Mouse (Mus musculus) ZHBTc4 (cell line): ENCODE data around the gene Ppp1r12b.

ENCODE experiments used
- DNase-seq: peaks from one replicate; pipeline ENCODE4 v3.0.0-alpha.2; 2011; ENCODE audit warnings: low read depth, low spot score

The Ppp1r12b gene

DNA sequence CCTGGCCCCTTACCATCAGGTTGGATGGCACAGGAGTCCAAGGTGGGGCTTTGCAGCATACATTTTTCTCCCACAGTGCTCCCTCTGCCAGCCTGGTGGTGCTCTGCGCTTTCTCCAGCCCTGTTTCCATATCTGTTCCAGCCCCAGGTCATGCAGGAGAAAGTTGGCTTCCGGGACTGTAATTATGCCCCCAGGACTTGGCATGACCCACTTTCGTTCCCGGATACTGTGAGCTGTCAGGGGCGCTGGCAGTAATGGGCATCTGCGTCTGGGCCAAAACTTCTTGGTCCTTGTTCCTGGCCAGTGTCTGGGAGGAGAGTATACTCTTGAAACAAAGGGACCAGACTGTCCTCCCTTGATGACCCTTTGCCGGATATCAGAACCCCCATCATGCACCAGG lies 232.9 kb downstream of the Ppp1r12b start:
- no peak for DNase-seq

DNA sequence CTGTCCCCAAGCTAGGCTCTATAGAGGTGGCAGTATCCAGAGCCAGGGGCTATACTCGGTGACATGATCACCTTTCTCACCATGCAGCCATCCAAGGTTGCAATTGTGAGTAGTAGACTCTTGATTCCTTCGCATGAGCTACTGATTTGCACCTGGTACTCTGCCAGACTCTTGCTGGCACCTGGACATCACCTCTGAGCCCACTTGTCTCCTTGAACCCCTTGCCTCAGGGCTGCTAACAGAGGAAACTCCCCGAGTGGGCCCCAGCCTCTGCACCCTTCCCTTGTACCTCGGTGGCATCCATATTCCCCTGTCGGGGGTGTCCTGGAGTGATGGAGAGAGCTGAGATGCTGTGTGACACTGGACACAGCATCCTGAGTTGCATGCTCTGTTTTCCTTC lies 234.3 kb downstream of the Ppp1r12b start:
- no peak for DNase-seq

DNA sequence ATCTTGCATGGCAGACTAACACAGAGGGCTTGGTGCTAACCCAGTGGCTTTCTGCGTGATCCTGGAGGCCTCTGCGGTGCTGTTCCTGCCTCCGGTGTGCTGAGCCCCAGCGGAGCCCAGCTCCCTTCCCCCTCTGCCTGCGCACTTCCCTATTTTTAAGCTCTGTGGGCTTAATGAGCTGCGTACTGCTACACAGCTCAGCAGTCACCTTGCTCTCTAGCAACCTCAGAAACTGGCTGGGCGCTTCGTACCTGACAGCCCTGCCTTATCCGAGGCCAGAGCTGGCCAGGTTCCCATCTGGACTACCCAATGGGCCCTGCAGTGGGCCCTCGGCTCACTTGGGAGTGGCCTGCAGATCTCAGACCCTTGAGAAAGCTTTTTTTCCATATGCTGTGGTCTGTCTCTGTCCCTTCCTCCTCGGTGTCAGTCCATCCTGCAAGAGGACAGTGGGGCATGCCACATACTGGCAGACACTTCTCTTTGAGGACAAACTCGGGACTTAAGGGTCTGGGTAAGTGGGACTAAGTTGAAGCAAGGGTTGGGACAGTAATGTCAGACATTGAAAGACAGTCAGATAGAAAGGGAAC lies 235.9 kb downstream of the Ppp1r12b start:
- no peak for DNase-seq

DNA sequence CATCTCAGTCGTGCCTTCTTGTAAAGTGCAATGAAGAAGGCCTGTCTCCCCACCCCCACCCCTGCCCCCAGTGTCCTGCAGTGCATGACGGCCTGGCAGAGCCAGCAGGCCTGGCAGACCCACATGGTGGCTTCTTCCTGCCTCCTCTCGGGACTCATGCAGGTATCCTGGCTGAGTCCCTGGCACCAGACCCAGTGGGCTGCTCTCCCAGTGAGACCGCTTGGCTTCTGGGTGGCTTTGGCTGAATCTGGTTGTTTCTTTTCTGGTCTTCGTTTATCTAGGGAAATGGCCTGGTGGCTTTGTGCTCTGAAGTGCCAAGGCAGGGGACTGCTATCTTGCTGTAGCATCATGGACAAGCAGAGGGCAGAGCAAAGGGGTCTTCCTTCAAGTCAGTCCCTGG lies 240.7 kb downstream of the Ppp1r12b start:
- DNase-seq, result no peak

DNA sequence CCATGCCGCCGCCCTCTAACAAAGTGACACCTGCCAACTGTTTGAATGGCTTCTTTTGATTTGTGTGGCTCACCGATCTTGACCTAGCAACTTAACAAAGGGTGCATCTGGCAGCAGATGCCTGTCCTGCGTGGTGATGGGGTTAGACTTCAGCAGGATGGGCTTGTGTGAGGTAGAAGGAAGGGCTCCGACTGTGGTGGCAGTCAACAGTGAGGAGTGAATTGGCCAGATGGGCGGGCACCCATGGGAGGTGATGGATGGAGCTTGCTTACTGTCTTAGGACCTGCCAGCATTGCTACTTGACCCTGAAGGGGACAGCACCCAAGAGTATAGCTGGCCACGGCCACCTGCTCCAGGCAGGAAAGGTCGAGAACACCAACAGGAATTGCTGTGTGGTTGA lies 241.6 kb downstream of the Ppp1r12b start:
- DNase-seq, result no peak

DNA sequence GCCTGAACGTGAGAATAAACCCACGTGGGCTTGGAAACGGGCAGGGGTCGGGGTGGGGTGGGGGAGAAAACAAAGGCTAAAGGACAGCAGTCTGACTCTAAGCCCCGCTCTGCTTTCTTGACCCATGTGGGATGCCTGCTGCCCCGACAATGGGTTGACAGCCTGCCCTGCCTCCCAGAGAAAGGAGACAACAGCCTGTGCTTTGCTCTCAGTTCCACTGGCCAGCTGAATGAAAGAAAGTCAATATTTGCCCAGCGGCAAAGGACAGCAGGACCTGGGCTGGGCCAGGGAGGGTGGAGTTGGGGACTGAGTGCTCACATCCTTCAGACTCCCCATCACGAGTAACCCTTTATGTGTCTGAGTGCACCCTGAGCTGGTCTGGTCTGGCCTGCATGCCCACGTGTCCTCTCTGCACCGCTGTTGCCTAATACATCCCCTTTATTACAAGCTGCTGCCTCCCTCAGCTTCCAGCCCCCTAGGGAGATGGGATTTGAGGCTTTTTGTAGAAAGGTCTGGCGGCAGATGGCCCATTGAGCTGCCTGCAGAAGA lies 242.2 kb downstream of the Ppp1r12b start:
- DNase-seq, result no peak

DNA sequence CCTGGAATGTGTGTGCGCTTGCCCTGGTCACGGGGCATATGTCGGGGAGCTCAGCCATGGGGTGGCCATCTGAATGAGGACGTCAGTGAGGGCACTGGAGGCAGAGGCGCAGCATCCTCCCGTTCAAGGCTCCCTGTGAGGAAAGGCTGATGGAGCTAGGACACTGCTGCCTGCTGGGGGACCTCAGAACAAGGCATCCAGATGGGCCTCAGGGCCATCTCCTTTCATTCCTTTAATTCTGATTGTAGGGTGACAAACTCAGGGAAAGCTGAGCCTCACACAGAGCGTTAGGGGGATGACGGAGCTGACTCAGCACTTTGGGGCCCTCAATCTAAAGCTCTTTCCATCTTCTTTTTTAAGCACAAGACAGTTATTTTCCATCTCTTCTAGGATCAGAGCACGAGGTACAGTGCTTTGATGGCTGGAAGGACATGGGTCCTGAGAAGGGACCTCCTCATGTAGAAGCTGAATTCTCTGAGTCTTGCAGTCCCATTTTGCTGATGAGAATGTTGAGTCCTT lies 242.9 kb downstream of the Ppp1r12b start:
- DNase-seq, result no peak

DNA sequence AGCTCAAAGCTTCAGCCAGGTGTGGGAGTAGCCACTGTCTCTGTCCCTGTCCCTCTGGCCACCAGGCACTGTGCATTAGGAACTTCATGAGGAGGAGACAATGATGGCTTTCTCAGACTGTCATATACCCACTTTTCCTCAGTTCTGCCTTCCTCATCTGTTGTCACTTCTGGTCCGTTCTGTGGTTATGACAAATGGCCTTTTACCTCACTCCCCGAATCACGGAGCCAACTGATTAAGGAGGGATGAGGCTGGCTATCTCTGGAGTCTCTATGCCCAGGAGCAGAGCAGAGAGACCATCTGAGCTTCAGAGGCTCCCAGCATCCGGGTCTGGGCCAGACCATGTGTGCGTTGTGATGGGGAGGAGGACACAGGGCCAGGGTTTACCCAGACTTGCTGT lies 244.1 kb downstream of the Ppp1r12b start:
- DNase-seq, result no peak

DNA sequence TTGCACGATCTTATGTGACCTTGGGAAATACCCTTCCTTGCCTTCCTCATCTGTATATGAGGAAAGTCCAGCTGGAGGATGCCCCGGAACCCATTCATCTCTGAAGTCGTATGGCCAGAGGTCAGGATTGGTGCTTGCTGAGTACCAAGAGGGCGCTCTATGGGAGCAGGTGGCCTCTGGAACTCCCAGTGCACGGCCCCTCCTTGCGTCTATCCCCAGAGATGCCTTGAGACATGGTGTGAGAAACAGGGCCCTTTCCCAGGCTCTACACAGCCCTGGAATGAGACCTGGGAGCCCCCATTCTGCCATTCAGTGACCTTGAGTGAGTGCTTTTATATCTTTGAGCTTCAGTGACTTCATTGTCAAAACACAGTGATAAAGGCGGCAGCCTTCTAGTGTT lies 244.7 kb downstream of the Ppp1r12b start:
- no peak for DNase-seq

DNA sequence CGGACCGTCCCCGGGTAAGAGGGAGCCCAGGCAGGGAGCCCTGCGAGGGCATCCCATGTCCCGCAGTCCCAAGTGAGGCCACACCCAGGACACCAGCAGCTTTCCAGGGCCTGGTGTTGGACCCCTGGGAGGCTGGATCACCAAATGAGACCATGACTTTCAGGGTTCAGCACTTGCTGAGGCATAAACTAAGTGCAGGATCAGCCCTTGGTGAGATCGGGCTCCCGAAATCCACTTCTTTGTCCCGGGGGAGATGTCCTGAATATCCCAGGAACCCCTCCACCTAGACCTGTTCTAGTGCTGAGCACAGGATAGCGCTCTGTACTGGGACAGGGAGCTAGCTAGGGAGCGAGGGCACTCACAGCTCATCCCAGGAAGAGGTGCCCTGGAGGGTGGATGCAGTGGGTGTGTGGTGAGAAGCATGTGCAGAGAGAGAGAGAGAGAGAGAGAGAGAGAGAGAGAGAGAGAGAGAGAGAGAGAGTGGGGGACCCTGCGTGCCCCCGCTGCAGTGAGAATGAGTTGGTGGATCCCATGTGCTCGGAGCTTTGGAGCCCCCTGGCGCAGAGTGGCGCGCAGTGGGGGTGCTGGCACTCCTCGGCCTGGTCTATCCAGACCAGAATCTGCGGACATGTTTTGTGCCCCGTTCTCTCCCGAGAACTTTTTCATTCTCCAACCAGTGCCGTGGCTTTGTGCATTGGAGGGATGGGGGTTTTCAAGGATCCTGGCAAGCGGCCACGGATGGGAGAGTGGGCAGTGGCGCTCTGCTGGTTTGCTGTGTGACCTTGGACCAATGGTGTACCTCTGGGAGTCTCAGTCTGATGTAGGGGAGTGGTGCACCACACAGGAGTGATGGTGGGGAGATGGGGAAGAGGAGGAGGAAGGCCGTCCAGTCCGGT lies 246.1 kb downstream of the Ppp1r12b start:
- no peak for DNase-seq

DNA sequence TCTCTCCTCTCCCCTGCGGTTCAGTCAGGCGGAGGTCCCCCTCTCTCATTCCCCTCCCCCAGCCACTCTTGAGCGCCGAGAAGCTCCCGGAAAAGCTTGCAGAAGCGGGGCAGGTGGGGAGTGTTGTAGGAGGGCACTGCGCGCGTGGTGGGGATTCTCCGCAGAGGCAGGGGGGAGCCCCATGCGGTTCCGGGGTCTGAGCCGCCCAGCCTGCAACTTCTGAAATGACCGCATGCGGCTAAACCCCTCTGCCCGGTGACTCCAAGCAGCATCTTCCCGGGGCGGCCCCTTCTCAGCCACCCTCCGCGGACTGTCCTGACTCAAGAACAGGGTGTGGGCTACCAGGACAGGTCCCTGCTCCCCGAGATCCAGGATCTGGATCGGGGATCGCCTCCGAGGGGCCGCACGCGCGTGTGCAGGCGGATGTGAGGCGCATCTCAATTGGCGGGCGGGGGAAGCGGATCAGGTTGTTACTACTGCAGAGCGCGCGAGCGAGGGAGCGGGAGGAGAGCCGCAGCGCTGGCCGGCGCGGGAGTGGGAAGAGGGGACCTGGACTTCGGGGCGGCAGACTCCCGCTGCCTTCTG lies 246.8 kb downstream of the Ppp1r12b start:
- DNase-seq, result peak; percentile 50

DNA sequence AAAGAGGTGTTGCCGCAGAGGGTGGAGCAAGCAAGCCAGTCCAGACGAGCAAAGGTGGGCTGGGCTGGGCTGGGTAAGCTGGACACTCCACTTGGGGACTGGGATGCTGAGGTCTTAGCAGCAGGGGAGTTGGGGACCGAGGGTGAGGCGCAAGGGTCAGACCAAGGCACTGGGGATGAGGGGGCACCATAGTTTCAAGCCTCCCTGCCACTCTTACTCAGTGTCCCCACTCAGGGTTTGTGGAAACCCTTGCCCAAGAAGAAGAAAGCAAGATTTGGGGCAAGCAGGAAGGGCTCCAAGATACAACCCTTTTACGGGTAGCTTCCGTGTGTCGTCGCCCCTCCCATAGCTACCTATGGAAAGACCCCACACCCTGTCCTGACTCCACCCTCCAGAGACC lies 247.5 kb downstream of the Ppp1r12b start:
- no peak for DNase-seq

DNA sequence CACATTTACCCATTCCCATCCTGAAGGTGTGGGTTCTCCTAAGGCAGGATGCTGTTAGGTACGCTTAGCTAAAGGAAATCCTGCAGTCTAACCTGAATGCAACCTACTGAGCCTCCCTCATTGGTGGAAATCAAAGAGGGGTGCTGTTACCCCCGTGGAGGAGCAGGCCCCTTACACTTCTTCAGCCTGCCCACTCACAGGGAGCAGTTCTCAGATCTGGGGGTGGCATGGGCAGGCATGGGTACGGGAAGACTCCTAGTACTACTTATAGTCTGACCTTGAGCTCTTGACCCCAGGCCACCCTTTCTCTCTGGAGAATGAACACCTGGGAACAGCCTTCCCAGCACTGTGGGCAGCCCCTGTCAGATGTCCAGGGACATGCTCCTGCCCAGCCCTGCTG lies 248.2 kb downstream of the Ppp1r12b start:
- DNase-seq, result no peak

DNA sequence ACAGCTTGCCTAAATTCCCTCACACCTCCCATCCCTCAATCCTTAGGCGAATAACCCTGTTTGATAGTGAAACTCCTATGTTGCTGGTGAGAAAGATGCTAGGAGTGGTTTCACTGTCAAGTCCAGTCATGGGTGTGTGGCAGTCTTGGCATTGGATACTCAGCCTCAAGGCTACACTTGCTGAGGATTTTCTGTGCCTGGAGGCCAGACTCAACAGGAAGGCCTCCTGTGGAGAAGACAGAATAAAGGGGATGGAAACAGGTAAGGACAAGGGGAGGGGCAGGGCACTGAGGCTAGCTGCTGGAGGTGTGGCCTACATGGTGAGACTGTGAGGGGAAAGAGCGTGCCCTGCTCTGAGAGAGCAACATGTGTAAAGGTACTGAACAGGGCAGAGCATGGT lies 249.2 kb downstream of the Ppp1r12b start:
- no peak for DNase-seq
